Mouse (Mus musculus): ENCODE results near the gene Herc4. TPM values are rescaled to one million over a fixed set of nuclear protein-coding genes. Genes with fewer than 3 reads are reported as not detected.

Herc4 gene
- polyA plus RNA-seq, 1 experiment from 2014 or later, result 39.2 TPM

- H3K9ac ChIP-seq (ENCODE audit: low read length), result no peak overlapping the region
- peaks cover 80% of the 10 kb centered on the region for H3K36me3 ChIP-seq (ENCODE audit: control insufficient read depth, insufficient read depth, low read length)
- WGBS, result 88% methylated on average over 3 of the region's 3 CpGs
- no peaks in the 10 kb centered on the region for H3K9me3 ChIP-seq (ENCODE audit: control insufficient read depth, low read length)
- no peak overlapping the region for H3K4me3 ChIP-seq (ENCODE audit: control insufficient read depth in 1 of 2, insufficient read depth in 1 of 2, low read depth in 1 of 2, low read length in 2 of 2)
- no peak overlapping the region for H3K4me2 ChIP-seq (ENCODE audit: low read length)
- no peaks in the 10 kb centered on the region for H3K4me1 ChIP-seq (ENCODE audit: control insufficient read depth in 2 of 2, insufficient read depth in 2 of 2, low read length in 2 of 2)
- no peaks in the 10 kb centered on the region for H3K27me3 ChIP-seq (ENCODE audit: control insufficient read depth, insufficient read depth, low read length)
- ATAC-seq (ENCODE audit: insufficient number of reproducible peaks, insufficient read depth, low FRiP score, low read depth), result no peak
- no peak overlapping the region for H3K27ac ChIP-seq (replicated peaks in 1 of 2; ENCODE audit: control insufficient read depth in 1 of 2, insufficient read depth in 1 of 2, low read depth in 2 of 2, low read length in 2 of 2)
Measured at GRCm38 (mm10) chr10:63279851-63280250, 36.2 kb downstream of the Herc4 start.

- Histone ChIP-seq H3K36me3 (ENCODE audit: control insufficient read depth, insufficient read depth, low read length) (peaks cover 85% of the 10 kb centered on the region), H3K4me1 (ENCODE audit: control insufficient read depth in 2 of 2, insufficient read depth in 2 of 2, low read length in 2 of 2) (no peaks in the 10 kb centered on the region), H3K27me3 (ENCODE audit: control insufficient read depth, insufficient read depth, low read length) (no peaks in the 10 kb centered on the region), H3K27ac (replicated peaks in 1 of 2; ENCODE audit: control insufficient read depth in 1 of 2, insufficient read depth in 1 of 2, low read depth in 2 of 2, low read length in 2 of 2) (no peak overlapping the region), H3K4me2 (ENCODE audit: low read length) (no peak overlapping the region), H3K4me3 (ENCODE audit: control insufficient read depth in 1 of 2, insufficient read depth in 1 of 2, low read depth in 1 of 2, low read length in 2 of 2) (no peak overlapping the region), H3K9me3 (ENCODE audit: control insufficient read depth, low read length) (no peaks in the 10 kb centered on the region), H3K9ac (ENCODE audit: low read length) (no peak overlapping the region)
- ATAC-seq (ENCODE audit: insufficient number of reproducible peaks, insufficient read depth, low FRiP score, low read depth), result no peak
- 85% methylated on average over 4 of the region's 4 CpGs for WGBS
Measured at GRCm38 (mm10) chr10:63282417-63282816, 38.8 kb downstream of the Herc4 start.

GRCm38 (mm10) chr10:63282846-63283245, 39.2 kb downstream of the Herc4 start:
- Histone ChIP-seq H3K9ac (ENCODE audit: low read length) (no peak overlapping the region), H3K9me3 (ENCODE audit: control insufficient read depth, low read length) (no peaks in the 10 kb centered on the region), H3K36me3 (ENCODE audit: control insufficient read depth, insufficient read depth, low read length) (peaks cover 85% of the 10 kb centered on the region), H3K27ac (replicated peaks in 1 of 2; ENCODE audit: control insufficient read depth in 1 of 2, insufficient read depth in 1 of 2, low read depth in 2 of 2, low read length in 2 of 2) (no peak overlapping the region), H3K4me2 (ENCODE audit: low read length) (no peak overlapping the region), H3K27me3 (ENCODE audit: control insufficient read depth, insufficient read depth, low read length) (no peaks in the 10 kb centered on the region), H3K4me3 (ENCODE audit: control insufficient read depth in 1 of 2, insufficient read depth in 1 of 2, low read depth in 1 of 2, low read length in 2 of 2) (no peak overlapping the region), H3K4me1 (ENCODE audit: control insufficient read depth in 2 of 2, insufficient read depth in 2 of 2, low read length in 2 of 2) (no peaks in the 10 kb centered on the region)
- 77% methylated on average over 7 of the region's 7 CpGs for WGBS
- ATAC-seq (ENCODE audit: insufficient number of reproducible peaks, insufficient read depth, low FRiP score, low read depth), result no peak

- no peak for ATAC-seq (ENCODE audit: insufficient number of reproducible peaks, insufficient read depth, low FRiP score, low read depth)
- Histone ChIP-seq H3K27me3 (ENCODE audit: control insufficient read depth, insufficient read depth, low read length) (no peaks in the 10 kb centered on the region), H3K36me3 (ENCODE audit: control insufficient read depth, insufficient read depth, low read length) (peaks cover 86% of the 10 kb centered on the region), H3K4me1 (ENCODE audit: control insufficient read depth in 2 of 2, insufficient read depth in 2 of 2, low read length in 2 of 2) (no peaks in the 10 kb centered on the region), H3K4me3 (ENCODE audit: control insufficient read depth in 1 of 2, insufficient read depth in 1 of 2, low read depth in 1 of 2, low read length in 2 of 2) (no peak overlapping the region), H3K4me2 (ENCODE audit: low read length) (no peak overlapping the region), H3K9me3 (ENCODE audit: control insufficient read depth, low read length) (no peaks in the 10 kb centered on the region), H3K9ac (ENCODE audit: low read length) (no peak overlapping the region), H3K27ac (replicated peaks in 1 of 2; ENCODE audit: control insufficient read depth in 1 of 2, insufficient read depth in 1 of 2, low read depth in 2 of 2, low read length in 2 of 2) (no peak overlapping the region)
- 93% methylated on average over 2 of the region's 2 CpGs for WGBS
Measured at GRCm38 (mm10) chr10:63302356-63302755, 58.7 kb downstream of the Herc4 start.

GRCm38 (mm10) chr10:63308582-63309366, 65.2 kb downstream of the Herc4 start:
- WGBS, result 39% methylated on average over 10 of the region's 10 CpGs
- no peak for ATAC-seq (ENCODE audit: insufficient number of reproducible peaks, insufficient read depth, low FRiP score, low read depth)
- Histone ChIP-seq H3K4me2 (ENCODE audit: low read length) (no peak overlapping the region), H3K27me3 (ENCODE audit: control insufficient read depth, insufficient read depth, low read length) (no peaks in the 10 kb centered on the region), H3K4me3 (ENCODE audit: control insufficient read depth in 1 of 2, insufficient read depth in 1 of 2, low read depth in 1 of 2, low read length in 2 of 2) (no peak overlapping the region), H3K9me3 (ENCODE audit: control insufficient read depth, low read length) (no peaks in the 10 kb centered on the region), H3K4me1 (ENCODE audit: control insufficient read depth in 2 of 2, insufficient read depth in 2 of 2, low read length in 2 of 2) (no peaks in the 10 kb centered on the region), H3K9ac (ENCODE audit: low read length) (no peak overlapping the region), H3K27ac (replicated peaks in 1 of 2; ENCODE audit: control insufficient read depth in 1 of 2, insufficient read depth in 1 of 2, low read depth in 2 of 2, low read length in 2 of 2) (no peak overlapping the region), H3K36me3 (ENCODE audit: control insufficient read depth, insufficient read depth, low read length) (peaks cover 77% of the 10 kb centered on the region)

GRCm38 (mm10) chr10:63313726-63314125, 70.1 kb downstream of the Herc4 start:
- peaks cover 77% of the 10 kb centered on the region for H3K36me3 ChIP-seq (ENCODE audit: control insufficient read depth, insufficient read depth, low read length)

GRCm38 (mm10) chr10:63327091-63327490, 83.5 kb downstream of the Herc4 start:
- no peaks in the 10 kb centered on the region for H3K27me3 ChIP-seq (ENCODE audit: control insufficient read depth, insufficient read depth, low read length)
- WGBS, result 61% methylated on average over 1 of the region's 1 CpGs
- peaks cover 2 to 5% of the 10 kb centered on the region in 2 experiments; a peak in 2 of 4 replicates for H3K4me1 ChIP-seq (ENCODE audit: control insufficient read depth in 2 of 2, insufficient read depth in 2 of 2, low read length in 2 of 2)
- H3K36me3 ChIP-seq (ENCODE audit: control insufficient read depth, insufficient read depth, low read length), result peaks cover 92% of the 10 kb centered on the region
- no peak overlapping the region for H3K4me2 ChIP-seq (ENCODE audit: low read length)
- ATAC-seq (ENCODE audit: insufficient number of reproducible peaks, insufficient read depth, low FRiP score, low read depth), result no peak
- H3K27ac ChIP-seq (replicated peaks in 1 of 2; ENCODE audit: control insufficient read depth in 1 of 2, insufficient read depth in 1 of 2, low read depth in 2 of 2, low read length in 2 of 2), result no peak overlapping the region; a peak in 1 of 4 replicates
- H3K4me3 ChIP-seq (ENCODE audit: control insufficient read depth in 1 of 2, insufficient read depth in 1 of 2, low read depth in 1 of 2, low read length in 2 of 2), result no peak overlapping the region
- no peaks in the 10 kb centered on the region for H3K9me3 ChIP-seq (ENCODE audit: control insufficient read depth, low read length)
- H3K9ac ChIP-seq (ENCODE audit: low read length), result no peak overlapping the region

More at GRCm38 (mm10) chr10:63313726-63314125, 70.1 kb downstream of the Herc4 start:
- Histone ChIP-seq H3K9me3 (ENCODE audit: control insufficient read depth, low read length) (no peaks in the 10 kb centered on the region), H3K9ac (ENCODE audit: low read length) (no peak overlapping the region), H3K27me3 (ENCODE audit: control insufficient read depth, insufficient read depth, low read length) (no peaks in the 10 kb centered on the region), H3K4me3 (ENCODE audit: control insufficient read depth in 1 of 2, insufficient read depth in 1 of 2, low read depth in 1 of 2, low read length in 2 of 2) (no peak overlapping the region), H3K4me2 (ENCODE audit: low read length) (no peak overlapping the region), H3K4me1 (ENCODE audit: control insufficient read depth in 2 of 2, insufficient read depth in 2 of 2, low read length in 2 of 2) (no peaks in the 10 kb centered on the region), H3K27ac (replicated peaks in 1 of 2; ENCODE audit: control insufficient read depth in 1 of 2, insufficient read depth in 1 of 2, low read depth in 2 of 2, low read length in 2 of 2) (no peak overlapping the region)
- ATAC-seq (ENCODE audit: insufficient number of reproducible peaks, insufficient read depth, low FRiP score, low read depth), result no peak
- 84% methylated on average over 1 of the region's 1 CpGs for WGBS

Measured in heart, embryonic 14.5 days (tissue).